Mouse (Mus musculus): ENCODE measurements around the gene Zdhhc13.
A peak's percentile ranks its signal among the peaks of the same experiment; 100 is the strongest.

Gene Zdhhc13

DNA sequence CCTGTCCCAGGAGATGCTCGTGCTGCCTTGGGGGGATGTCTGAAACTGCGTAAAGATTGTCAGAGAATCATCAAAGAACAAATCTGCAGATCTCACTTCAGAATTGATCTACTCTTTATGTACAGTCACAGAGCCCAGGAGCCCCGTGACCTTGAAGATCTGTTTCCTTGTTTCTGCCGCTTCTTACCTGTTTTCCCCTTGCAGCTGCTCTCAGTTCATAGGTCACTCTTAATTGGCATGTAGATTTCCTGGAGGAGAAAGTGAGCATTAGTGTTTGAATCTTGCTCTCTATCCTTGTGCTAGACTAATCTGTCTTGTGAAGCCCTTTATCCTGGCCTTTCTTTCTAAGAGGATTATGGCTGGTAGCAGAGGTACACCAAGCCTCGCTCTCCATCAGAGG lies 32.9 kb downstream of the Zdhhc13 start:
- no peak for TF ChIP-seq GATA4 (IDR thresholded peaks at IDR 0.05; ENCODE audit: insufficient replicate concordance, low read length)

- no peak for TF ChIP-seq GATA4 (IDR thresholded peaks at IDR 0.05; ENCODE audit: insufficient replicate concordance, low read length)
These were observed 34.8 kb downstream of the Zdhhc13 start for GRCm38 (mm10) chr7:48823621-48824020.

DNA sequence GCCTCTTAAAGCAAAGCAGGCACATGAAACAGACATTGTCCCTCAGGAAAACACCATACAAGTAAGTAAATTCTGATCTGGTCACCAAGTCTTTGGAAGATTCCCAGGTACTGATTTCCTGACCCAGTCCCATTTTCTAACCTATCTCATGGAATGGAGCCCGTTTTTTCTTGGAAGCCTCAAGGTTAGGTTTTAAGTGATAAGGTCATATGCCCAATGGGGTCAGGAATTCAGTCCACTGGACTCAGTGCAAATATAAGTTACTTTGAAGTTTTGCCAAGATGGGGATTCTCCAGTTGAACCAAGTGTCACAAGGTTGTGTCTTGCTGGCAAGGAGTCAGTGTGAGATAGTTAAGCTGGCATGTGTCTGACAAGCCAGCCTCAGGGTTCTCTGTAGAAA lies 35.9 kb downstream of the Zdhhc13 start:
- no peak for TF ChIP-seq GATA4 (IDR thresholded peaks at IDR 0.05; ENCODE audit: insufficient replicate concordance, low read length)

DNA sequence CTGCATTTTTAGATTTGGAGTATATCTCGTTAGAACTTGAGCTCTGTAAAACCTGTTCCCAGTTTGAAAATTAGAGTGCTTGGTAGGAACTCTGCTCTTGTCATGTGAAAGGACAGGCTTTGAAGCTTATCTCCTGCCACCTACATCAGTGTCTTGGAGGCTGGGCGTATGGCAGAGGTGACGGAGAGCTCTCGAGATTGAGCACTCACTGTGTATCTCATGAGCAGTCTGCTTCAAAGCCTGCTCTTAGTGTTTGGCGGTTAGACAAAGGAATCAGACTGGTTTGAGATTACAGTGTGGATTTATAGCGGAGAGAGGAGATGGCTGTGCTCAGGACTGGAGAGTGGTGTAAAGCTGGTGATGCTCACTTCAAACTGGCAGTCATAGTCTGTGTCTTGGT lies 36.4 kb downstream of the Zdhhc13 start:
- TF ChIP-seq GATA4 (IDR thresholded peaks at IDR 0.05; ENCODE audit: insufficient replicate concordance, low read length) = no peak

GRCm38 (mm10) chr7:48829177-48829910 lies 40.5 kb downstream of the Zdhhc13 start:
- no peak for TF ChIP-seq GATA4 (IDR thresholded peaks at IDR 0.05; ENCODE audit: insufficient replicate concordance, low read length)

DNA sequence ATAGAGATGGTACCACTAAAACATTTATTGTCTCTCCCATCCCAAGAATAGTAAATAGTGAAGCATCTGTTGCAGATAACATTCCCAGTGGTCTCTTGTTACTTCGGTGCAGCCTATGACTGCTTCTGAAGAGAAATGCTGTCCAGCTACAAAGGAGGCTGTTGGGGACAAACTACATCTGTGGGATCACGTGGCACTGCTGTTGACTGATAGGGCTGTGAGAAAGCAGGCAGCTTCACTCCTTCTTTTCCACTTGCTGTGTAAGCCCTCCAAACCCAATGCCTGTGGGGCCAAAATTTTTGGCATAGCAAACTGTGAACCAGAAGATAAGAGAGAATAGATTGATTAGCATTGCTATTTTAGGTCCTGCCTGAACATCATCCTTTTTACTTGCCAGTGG lies 41.6 kb downstream of the Zdhhc13 start:
- TF ChIP-seq GATA4 (IDR thresholded peaks at IDR 0.05; ENCODE audit: insufficient replicate concordance, low read length) = no peak

DNA sequence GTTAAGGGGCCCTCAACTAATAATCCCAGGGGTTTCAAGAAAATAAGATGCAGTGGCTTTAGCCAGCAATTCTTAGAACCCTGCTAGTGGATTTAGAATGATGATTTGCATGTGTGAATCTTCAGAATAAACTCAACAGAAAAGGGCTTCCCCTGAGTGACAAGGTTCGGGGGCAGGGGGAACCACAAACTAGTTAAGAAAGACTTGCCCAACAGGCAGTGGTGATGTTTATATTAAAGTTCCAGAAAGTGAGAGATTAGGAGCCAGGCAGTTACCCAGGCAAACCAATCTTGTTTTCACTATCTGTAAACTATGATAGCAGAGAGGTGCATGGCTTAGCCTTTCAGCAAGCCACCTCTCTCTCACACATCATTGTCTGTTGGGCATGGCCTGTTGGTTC lies 43.9 kb downstream of the Zdhhc13 start:
- TF ChIP-seq GATA4 (IDR thresholded peaks at IDR 0.05; ENCODE audit: insufficient replicate concordance, low read length) = no peak

GRCm38 (mm10) chr7:48834371-48834970 lies 45.7 kb downstream of the Zdhhc13 start:
- TF ChIP-seq GATA4 (IDR thresholded peaks at IDR 0.05; ENCODE audit: insufficient replicate concordance, low read length) = no peak

DNA sequence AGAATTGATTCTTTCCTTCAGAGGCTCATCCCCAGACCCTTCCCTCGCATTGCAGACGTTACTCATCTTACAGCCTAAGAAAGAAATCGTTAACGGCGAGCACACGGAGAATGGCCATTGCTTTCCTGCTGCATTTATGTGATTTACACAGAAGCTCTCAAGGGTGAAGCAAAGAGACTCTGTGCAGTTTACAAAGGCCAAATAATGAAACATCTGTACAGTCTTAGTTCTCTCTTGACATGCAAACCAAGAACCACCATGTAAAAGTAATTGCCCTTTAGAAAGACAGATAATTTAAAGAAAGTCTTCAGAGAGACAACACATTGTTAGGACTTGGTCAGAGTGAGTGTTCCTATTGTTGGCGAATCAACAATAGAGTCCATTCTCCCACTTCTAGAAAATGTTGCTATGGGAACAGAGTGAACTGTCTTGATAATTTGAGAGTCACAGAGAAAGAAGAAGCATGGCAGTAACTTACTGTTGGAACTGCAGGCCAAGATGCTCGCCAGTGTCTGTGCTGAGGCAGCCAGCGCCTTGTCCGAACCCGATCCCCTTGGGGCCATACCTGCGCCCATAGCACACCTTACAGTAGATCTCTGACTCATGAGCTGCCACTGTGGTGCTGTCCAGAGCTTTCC lies 46.3 kb downstream of the Zdhhc13 start:
- TF ChIP-seq GATA4 (IDR thresholded peaks at IDR 0.05; ENCODE audit: insufficient replicate concordance, low read length) = no peak

DNA sequence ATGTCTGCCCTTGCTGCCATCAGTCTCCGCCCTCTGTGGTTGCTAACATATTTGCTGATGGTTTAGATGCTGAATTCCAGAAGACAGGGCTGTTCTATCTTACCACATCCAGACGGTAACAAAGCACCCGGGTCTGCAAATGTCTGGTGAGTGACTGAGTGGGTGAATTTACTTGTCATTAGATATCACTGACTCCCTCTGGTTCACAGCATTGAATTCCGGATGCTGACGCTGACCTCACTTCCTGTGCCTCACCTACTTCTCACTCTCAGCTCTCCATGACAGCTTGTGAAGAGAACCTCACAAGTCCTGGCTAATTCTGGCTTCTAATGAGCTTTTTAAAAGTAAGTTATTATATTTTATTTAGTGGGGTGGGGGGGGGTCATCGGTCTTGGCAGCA lies 48.1 kb downstream of the Zdhhc13 start:
- TF ChIP-seq GATA4 (IDR thresholded peaks at IDR 0.05; ENCODE audit: insufficient replicate concordance, low read length) = no peak

DNA sequence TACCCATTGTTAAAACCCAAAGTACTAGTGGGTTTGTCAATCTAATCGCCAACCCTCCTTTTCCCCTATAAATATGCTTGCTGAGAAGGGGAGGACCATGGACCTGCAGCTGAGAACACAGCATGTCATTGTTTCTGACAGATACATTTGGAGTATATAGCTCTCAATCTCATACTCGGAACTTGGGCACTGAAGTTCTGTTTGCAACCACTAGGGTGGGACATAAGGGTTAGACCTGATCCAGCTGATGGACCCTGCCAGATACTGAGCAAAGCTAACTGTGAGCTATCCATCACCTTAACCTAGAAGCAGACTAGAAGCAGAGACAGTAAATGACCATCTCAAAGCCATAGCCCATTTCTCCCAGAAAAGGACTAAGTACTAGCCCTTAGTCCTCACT lies 49.6 kb downstream of the Zdhhc13 start:
- no peak for TF ChIP-seq GATA4 (IDR thresholded peaks at IDR 0.05; ENCODE audit: insufficient replicate concordance, low read length)

DNA sequence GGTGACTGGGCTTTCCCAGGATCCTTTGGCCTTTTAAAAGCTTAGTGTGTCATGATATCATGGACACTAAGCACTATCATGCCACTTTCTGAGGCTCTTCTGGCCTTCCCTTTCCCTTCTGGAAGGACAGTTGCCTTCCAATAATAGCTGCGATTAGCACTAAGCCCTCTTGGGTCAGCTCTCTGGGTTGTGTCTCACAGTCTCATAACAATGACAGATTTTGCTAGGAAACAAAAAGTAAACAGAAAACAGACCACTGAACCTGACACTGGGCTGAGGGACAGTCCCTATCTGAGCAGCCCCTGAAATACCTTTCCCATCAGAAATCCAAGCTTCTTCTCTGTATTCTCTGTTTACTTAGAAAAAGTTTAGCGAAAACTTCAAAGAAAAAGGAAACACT lies 51.7 kb downstream of the Zdhhc13 start:
- no peak for TF ChIP-seq GATA4 (IDR thresholded peaks at IDR 0.05; ENCODE audit: insufficient replicate concordance, low read length)

- no peak for TF ChIP-seq GATA4 (IDR thresholded peaks at IDR 0.05; ENCODE audit: insufficient replicate concordance, low read length)
These were observed 52.7 kb downstream of the Zdhhc13 start for GRCm38 (mm10) chr7:48841538-48841937.

DNA sequence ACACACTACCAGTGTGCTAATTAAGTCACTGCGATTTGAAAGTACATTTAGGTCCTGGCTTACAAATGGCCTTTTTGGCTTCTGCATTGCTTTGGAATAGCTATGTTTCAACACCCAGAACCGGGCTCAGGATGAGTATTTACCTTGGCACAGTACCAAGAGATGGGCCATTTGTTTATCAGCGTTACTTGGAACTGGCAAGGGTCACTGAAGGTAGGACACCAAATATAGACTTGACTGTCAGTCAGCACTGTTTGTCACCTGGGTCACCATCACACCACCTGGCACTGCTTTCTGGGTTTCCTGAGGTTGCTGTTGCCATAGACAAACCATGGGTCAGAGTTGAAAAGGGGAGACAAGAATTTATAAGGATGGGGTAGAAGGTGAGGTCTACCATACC lies 53.5 kb downstream of the Zdhhc13 start:
- peak; percentile 56; the same call in 1 of the 2 replicates for TF ChIP-seq GATA4 (IDR thresholded peaks at IDR 0.05; ENCODE audit: insufficient replicate concordance, low read length)

DNA sequence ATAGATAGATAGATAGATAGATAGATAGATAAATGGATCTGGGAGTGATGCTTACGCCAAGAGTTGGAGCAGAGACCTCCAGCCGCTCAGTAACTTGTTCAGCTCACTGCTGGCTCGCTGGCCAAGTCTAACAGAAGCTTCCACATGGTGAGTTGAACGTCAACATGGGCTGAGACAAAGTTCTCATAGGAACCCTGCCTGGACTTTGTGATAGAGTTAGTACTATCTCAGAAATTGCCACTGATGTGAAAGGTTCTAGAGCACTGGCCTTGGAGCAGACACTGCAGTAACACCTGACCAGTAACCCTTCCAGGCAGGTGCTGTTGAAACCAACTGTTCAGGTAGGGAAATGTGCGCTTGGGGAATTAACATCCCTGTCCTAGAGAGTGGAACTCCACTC lies 54.7 kb downstream of the Zdhhc13 start:
- no peak for TF ChIP-seq GATA4 (IDR thresholded peaks at IDR 0.05; ENCODE audit: insufficient replicate concordance, low read length)

DNA sequence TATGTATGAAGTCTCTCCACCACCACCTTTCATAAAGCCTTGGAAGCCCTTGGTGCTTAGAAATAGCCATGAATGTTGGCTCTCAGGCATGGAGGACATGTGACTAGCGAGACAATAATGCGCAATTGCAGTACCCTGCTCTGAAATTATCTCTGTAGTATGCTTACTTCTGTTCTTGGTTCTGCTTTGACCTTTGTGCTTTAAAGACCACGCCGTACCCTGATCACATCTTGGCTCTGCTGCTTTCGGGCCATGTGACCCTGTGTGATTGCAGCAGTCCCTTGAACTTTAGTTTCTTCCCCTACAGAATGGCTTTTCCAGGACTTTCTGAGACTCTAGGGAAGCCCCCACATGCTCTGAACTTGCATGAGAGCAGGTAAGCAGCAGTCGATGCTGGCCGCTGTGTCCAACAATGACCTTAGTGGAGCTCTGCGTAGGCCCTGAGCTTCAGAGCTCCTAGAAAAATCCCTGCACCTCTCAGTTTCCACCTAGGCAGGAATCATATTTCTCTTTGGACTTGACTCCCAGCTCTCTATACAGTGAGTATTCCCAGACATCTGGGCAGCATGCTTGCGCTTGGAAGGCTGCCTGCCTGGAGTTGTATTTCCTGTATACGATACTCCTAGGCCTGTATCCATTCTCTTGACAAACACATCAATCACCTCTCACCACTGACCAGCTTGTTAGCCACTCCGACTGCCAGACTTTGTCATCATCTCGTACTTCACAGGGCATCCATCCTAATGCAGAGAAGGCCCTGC lies 56.6 kb downstream of the Zdhhc13 start:
- TF ChIP-seq GATA4 (IDR thresholded peaks at IDR 0.05; ENCODE audit: insufficient replicate concordance, low read length) = no peak

Measured in liver, adult (tissue).